Mouse (Mus musculus): ENCODE measurements around the gene F12.

The F12 gene

DNA sequence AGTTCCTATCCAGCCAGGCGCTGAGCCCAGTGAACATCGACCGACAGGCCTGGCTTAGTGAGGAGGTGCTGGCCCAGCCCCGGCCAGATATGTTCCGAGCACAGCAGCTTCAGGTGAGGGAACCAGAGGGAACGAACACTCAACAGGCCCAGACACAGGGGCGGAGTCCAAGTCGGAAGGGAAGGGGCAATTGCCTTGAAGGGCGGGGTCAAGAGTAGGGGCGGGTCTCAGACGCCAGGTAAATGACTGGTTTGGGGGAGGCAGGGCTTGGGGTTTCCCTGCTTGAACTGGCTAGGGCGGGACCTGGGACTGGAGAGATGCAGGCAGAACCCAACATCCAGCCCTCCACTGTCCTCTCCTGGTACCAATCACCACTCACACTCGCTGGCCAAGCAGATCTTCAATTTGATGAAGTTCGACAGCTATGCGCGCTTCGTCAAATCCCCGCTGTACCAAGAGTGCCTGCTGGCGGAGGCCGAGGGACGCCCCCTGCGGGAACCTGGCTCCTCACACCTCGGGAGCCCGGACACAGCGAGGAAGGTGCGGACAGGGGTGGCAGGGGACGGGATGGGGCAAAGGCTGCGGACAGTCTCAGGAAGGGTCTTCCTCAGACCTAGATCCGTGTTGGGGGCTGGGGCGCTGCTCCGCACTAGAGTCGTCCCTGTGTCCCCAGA, 47.5 kb downstream of the F12 start:
- no peak for ATAC-seq (ENCODE audit: insufficient number of reproducible peaks, low FRiP score, low TSS enrichment)

DNA sequence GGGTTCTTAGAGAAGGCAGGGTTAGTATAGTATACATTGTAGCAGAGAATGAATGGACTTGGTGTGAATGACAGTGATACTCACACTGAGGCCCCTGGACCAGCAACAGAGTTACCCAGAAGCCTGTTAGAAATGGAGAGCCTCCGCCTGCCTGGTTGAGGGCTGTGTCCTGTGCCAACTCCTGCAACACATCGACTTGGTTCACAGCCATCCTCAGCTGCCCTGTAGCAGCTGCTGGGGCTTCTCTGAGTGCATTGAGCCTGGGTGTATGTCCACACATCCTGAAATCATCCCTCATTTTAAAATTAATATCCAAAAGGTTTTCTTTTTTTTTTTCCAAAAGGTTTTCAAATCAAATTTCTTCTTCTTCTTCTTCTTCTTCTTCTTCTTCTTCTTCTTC, 50.7 kb downstream of the F12 start:
- ATAC-seq (ENCODE audit: insufficient number of reproducible peaks, low FRiP score, low TSS enrichment): no peak

DNA sequence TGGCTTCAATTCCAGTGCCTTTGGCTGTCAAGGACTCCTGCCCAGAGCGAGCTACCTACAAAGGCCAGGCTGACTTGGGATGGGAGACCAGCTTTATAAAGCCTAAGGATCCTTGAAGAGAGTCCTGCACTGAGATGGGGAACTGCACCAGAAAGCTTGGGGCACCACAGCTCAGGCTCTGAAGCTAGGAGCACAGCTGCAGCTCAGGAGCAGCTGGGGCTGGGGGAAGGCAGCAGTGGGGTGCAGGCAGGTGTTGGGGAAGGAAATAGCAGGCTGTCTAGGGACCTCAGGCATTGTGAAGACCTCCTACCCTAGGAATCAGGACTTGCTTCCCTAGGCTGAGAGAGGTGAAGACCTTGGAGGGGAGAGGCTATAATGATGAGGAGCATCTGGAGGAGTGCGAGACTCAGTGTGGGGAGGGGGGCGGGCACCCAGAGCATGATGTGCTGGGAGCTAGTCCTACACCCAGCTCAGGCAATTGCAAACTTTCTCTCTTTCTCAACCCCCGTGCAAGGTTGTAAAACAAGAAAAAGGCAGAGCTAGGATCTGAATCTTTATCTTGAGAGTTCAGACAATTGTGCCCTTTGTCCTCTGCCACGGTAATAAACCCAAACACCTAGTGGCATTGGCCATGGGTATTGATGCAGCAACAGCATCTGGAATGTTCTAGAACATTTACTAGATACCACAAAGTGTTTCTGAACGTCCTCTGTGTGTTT, 52.2 kb downstream of the F12 start:
- no peak for ATAC-seq (ENCODE audit: insufficient number of reproducible peaks, low FRiP score, low TSS enrichment)

DNA sequence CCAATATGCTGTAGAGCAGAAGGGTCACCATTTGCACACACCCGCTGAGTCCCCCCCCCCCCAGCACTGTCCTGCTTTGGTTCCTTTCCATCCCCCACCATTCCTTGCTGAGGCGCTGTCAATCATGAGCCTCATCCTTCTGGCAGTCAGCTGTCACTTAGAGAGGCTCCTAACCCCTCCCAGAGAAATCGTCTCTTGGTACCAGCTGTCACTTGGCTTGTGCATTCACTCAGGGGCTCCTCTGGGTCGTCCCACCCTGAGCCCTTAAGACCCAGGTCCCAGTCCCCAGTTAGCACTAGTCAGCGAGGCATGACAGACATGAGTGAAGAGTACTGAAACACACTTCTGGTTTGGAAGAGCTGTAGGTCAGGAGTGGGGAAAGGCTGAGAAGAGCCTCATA, 54.9 kb downstream of the F12 start:
- no peak for ATAC-seq (ENCODE audit: insufficient number of reproducible peaks, low FRiP score, low TSS enrichment)

DNA sequence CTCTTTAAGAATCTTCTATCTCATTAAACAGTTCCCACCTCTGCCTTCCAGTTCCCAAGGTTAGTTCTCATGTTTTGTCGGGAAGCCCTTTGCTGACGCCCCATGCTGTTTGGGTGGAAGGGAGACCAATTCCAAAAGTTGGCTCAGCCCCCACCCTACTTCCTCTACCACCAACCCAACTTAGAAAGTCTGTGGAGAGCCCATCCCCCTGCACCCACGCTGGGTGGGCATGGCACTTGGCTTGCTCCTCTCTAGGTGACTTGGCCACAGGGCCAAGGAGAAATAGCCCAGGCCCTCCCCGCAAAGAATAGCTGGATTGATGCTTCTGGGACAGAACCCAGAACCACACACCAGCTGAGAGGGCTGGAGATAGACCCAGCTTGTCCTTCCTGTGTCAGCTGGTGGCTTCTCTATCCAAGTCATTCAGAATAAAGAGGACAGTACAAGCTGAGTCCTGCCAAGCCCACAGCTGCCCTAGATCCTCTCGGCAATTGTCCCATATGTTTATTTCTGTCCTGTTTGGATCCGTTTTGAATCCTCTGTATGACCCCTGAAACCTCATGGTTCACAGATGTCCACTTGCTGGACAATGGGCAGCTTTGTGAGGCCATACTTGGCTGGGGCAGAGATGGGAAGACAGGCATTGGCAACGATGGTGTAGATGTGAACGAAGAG, 55.4 kb downstream of the F12 start:
- ATAC-seq (ENCODE audit: insufficient number of reproducible peaks, low FRiP score, low TSS enrichment): no peak

DNA sequence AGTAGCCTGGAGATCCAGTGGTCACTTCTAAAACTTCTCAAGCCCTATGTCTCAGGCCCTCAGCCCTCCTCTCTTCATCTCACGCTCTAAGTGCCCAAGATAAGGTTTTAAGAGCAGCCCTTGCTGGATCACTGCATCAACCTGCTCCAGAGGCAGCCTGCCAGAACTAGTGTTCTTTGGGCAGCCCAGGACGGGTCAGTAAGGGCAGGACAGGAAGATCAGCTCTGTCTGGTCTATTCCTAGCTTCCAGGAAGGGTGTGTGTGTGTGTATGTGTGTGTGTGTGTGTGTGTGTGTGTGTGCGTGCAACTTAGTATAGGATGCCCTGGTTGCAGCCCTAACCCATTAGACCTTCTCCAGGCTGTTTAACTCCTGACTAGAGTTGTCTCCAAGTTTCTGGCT, 56.4 kb downstream of the F12 start:
- ATAC-seq (ENCODE audit: insufficient number of reproducible peaks, low FRiP score, low TSS enrichment): no peak

DNA sequence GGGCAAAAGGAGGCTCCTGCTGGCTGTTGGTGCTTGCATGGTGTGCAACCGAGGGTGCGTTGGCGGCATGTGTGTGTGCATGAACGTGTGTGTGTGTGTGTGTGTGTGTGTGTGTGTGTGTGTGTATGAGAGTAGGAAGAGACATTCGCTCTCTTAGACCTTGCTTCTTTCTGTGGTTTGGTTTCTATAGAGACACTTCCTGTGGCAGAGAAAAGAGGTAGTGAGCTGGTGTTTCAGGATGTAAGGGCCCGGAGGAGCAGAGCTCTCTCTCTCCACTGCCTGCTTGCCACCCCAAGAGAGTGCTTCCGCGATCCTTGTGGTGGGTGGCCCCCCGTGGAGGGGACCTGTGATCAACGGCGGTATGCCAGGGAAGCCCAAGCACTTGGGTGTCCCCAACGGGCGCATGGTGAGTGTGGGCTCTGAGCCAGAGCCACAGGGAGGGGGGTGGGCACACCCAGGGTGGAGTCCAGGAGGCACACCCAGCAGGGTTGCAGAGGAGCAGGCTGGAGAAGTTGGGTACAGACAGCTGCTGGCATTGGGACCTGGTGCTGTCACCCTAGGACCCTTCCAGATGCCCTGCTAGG, 57.0 kb downstream of the F12 start, which contains the start of gene Rgs14:
Rgs14 (plus strand) TSS at position 202 of the 584 bp plus-strand sequence.
- ATAC-seq (ENCODE audit: insufficient number of reproducible peaks, low FRiP score, low TSS enrichment): no peak

DNA sequence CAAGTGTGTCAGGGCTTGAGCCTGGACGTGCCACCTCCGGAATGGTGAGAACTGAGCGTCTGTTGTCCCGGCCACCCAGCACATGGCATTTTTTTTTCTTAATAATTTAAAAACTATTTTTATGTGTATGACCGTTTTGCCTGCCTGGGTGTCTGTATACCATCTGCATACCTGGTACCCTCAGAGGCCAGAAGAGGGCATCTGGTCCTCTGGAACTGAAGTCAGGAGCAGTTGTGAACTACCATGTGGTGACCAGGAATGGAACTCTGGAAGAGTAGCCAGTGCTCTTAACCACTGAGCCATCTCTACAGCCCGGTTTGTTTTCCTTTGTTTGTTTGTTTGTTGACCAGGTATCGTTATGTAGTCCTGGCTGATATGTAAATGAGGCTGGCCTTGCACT, 58.2 kb downstream of the F12 start:
- ATAC-seq (ENCODE audit: insufficient number of reproducible peaks, low FRiP score, low TSS enrichment): no peak

Data from cerebellum, adult (tissue).